Mouse (Mus musculus) lung, postnatal 14 days (tissue): ENCODE measurements around the gene Cemip.
A peak's percentile ranks its signal among the peaks of the same experiment; 100 is the strongest.
"Not testable (repeated sequence)": the region's sequence is repeated elsewhere in the genome, so short reads cannot be mapped to it uniquely, and the experiment has no call there.

Experiments
- DNase-seq: peaks from one replicate; pipeline ENCODE4 v3.0.0; 2021

Cemip gene

DNA sequence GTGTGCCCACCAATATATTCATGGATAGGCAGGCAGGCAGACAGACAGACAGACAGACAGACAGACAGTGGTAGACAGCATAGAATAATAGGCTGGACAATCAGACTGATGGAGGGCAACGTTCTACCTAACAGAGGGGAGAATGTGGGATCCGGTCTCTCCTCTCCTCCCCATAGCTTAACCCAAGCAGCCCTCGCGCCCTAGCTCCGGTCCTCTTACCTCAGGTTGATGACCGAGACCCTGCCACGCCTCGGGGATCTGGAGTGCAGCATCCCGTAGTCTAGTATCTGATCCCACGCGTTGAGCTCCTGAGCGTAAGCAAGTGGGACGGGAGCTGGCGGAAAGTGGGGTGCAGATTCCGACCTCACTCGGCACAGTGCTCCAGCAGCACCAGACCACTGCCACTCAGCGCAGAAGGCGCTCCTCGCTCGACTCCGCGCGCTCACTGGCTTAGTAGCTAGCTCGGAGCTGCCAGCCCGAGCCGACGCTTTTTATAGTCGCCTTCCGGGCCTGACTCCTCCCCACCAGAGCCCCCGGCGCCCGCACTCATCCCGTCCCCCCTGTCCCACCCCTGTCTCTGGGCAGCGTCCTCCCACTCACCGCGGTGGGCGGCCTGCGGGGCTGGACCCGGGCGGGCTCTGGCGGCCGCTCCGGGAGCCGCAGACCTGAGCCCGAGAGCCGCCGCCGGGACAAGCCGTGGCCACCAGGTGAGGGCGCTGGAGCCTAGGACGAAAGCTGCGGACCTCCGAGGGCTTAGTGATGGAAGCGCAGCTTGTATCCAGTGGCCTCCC, at the start of gene Cemip:
TSS of gene Cemip (minus strand) at position 464 of the 791 bp plus-strand sequence.
- peak; percentile 89 for DNase-seq

DNA sequence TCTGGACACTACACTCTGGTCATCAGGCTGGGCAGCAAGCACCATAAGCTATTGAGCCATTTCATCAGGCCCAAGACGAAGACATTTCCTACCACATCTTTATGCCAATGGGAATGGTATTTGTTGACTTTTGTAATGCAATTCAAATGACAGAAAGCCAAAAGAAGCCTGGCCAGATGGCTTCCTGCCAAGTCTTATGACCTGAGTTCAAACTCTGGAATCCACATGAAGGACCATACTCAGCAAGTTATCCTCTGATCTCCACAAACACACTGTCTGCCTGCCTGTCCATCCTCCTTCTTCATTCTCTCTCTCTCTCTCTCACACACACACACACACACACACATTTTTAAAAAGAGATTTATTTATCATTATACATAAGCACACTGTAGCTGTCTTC, 46.4 kb upstream of the Cemip start:
- peak; percentile 79 for DNase-seq

DNA sequence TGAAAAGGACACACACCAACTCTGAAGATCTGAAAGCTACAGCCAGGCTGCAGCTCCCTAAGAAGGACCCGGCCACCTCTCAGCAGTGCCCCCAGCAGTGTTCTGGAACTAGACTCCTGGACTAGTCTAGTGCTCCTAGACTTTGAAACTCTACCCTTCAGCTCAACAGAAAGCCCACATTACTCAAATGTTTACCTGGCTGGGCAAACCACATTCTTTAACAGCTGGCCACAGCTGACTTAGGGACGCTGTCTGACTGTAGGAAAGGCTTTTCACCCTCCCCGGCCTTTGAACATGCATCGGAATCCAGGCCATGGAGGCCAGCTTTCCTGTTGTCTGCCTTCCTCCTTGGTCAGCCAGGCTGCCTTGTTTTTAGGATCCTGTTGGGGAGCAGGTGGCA, 45.4 kb upstream of the Cemip start:
- no peak for DNase-seq

DNA sequence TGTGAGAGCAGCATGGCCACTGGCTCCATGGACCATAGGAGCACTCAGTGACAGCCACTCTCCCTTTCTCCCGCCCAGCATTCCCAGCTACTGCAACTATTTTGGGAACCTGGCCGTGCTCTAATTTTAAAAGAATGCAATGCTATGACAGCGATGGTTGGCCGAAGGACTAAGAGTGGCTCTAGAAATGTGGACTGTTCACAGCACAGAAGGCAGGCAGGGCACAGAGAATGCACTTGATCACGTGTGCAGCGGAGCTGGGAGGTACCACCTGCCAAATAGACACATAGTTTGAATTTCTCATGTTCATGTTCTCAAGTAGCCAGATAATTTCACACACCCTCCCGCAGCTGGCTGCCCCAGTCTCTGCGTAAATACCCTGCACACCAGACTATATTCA, 42.4 kb upstream of the Cemip start:
- DNase-seq = peak; percentile 60

DNA sequence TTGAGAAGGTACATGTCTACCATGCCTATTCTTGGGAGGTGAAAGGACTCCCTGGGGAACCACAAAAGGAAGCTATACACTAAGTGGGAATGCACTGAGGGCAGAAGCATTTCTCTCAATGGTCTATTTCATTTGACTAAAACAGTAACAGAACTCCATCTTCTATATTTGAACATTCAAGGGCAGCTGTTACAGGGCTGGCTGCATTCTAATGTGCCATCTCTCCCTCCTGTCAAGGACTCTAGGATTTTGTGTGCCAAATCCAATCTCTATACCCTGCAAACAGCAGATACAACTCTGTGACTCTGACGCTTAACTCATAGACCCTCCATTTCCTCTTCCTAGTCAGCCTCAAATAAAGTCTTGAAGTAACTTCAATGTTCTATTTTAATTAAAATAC, 39.4 kb upstream of the Cemip start:
- no peak for DNase-seq

DNA sequence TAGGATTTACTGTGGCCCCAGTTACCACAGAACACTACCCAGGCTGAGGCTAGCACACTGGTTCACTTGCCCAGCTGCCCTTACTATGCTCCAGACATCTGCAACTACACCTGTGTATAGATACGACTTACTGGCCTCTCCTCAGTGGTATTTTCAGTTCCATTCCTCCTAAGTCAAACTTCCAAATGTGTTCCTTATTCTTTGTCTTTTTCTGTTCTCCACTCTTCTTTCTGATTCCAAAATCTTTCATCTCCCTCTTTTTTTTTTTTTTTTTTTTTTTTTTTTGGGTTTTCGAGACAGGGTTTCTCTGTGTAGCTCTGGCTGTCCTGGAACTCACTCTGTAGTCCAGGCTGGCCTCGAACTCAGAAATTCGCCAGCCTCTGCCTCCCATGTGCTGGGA, 37.3 kb upstream of the Cemip start:
- not testable (repeated sequence) for DNase-seq

DNA sequence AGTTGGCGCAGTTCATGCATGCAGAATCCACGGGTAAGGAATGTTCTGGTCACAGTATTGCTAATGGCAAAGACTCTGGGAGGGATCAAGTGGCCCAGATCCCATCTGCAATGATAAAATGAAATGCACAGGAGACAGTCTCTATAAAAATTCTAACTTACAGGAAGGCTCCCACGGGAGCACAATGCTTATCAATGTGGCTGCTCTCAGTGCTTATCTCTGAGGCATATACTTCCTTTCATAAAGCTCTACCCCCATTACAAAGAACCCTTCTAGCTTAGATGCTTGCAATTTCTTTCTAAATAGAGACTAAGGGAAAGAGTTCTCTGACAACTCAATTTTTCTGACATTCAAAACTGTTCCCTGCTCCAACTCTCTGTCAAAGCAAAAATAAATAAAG, 35.5 kb upstream of the Cemip start:
- no peak for DNase-seq

DNA sequence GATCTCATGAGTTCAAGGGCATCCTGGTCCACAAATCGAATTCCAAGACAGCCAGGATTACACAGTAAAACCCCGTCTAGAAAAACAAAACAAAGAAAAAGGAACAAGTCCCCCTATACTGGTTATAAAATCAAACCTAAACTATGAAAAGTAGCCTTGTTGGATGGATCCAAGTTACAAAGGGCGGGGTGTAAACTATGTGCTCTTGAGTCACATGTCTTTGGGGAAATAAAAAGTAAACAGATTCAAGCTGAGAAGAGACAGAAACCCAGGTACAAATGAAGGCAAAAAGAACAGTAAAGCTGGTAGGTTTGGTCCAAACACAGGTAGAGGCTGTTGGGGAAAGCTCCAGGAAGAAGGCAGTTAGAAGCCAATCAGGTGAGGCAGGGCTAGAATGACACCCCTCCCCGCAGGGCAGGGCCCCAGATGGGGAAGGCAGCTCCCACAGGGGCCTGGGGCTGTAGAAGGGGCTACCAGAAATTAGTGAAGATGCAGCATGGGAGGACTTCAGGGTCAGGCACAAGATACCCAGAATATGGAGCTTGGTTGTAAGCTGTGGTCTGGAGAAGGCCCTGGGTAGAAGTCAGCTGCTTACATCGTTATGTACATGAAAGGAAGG, 33.9 kb upstream of the Cemip start:
- no peak for DNase-seq

DNA sequence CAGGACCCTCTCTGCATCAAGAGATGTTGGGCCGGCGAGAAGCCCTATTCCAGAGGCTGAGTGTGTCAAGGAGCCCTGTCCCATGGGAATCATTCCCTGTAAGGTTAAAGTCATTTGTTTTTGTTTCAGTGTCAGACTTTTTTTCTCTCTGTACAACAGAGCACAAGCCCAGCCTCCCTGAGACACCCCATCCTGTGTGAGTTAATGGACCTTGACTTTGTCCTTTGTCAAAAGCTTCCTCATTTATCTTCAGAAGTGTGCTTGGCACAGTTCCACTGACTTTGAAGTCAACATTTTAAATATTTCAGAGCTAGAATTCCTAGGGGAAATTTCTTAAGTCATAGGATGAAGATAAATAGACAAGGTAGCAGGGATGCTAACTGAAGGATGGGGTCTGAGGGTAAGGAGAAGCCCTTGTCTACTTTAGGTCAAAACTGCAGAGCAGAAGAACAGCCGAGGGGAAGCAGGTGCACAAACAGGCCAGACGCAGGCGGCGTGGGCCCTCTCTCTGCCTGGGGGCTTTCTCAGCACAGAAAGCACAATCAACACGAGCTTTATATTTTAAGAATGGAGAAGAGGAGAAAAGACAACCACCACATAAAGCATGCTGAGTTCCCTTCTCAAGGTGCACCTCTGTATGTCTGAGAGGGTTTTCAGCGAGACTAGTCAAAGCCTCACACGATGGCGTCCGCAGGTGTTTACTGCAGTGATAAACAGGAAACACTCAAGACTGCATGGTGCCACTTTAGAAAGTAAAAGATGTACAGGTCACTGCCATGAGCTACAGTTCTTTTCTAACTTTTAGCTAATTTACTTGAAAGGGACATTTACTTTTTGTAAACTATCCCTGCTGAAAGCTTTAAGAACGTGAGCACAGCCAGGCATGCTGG, 33.2 kb upstream of the Cemip start:
- DNase-seq = no peak

DNA sequence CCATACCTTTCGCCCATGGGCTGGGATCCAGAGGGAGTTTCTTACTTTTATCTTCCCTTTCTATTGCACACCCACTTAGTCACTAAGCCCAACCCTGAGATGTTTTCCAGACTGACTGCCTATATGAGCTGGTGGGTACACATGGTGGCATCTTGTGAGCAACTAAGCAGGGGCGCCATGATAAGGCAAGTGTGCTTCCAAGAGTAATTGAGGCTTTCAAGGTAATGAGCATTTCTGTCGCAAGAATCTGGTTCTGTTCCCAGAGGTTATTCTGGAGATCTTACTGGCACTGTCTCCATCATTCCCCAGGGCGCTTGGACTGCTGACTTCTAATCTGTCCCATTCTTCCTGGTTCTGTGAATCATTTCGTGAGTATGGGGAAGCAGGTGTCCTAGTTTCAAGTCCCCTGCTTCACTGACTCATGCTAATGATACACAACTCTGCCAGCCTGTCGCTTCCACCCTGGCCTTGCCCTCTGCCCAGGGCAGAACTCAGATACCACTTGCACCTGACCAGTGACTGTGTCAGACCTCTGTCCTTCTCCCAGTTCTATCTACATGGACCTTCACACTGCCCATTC, 31.3 kb upstream of the Cemip start:
- no peak for DNase-seq

DNA sequence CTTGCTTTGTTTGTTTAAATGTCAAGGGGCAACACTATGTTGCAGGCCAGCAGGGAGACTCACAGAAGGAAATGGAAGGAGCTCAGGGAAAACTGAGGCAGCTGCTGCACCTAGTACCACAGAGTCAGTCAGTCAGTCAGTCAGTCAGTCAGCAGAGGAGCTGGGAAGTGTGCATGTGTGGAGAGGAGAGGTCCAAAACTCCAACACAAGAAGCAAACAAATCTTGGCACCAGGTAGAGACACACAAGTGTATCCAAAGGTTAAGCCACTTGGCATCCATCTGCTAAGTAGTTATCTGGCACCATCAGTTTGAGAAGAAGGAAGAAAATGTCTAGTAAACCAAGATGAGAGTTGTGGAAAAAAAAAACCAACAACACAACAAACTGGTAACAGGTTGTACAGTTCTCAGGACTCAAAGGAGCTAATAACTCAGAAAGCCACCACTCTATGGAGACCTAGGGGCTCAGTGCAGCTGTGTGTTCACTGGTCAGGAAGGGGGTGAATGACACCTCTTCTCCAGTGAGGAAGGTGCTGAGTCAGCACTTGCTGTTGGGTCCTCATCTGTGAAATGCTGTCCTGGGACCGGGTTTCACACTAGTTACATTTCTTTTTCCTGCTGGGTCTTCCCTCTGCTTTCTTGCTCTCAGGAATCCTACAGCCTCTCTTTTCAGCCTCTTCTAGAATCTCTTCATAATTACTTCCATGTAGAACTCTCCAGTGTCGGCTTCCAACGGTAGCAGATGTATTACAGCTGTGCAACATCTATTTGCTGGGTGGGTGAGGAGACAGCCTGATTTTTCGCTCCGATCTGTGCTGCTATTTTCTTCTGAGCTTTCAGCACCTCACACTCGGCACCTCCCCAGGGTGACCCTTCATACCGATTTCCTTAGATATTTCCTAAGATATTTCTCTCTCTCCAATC, 30.6 kb upstream of the Cemip start:
- no peak for DNase-seq

DNA sequence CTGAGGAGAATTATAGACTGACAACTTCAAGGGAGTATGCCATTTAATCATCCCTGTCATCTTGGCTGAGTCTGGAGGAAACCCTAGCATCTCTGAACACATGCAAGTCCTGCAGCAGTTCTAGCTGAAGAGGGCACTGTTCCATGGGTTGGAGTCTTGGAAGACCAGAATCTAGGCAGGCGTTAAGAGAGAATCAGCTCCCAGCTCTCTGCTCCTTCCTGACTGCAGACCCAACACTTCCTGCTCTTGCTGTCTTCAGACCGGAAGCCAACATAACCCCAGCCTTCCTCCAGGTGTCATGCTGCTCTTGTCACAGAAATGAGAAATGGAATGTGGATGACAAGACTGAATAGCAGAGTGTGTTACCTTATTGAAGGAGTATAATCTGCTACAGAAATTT, 29.1 kb upstream of the Cemip start:
- no peak for DNase-seq

DNA sequence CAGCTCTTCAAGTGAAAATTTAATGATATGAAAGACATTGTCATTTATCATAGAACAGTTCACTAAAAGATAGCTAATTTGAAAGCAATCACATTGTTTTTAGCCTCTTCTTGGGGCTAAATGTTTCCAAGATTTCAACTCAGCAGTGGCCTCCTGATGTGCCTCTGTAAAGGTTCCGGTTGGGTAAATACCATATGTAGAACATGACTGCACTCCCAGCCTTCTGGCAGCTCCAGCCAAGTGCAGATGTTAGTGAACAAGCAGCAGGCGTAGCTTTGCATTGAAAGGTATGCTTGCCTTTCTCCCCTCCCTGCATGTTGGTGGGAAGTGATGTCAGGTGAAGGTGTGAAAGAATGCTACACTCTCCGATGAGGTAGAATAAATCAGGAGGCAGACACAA, 28.5 kb upstream of the Cemip start:
- no peak for DNase-seq

DNA sequence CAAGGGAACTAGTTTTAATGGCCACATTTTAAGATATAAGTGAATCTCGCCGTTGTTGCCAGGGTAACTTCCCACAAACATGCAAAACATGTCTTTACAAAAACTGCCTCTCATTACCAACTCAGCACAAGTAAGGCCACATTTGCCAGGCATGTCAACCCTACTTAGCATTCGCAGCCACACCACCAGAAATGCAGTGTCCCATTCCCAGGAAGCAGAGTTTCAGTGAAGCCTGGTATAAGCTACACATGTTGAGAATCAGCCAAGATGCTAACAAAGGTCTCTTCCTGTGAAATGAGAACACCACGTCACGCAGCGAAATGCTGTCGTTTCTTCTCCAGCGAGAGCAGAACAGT, 26.7 kb upstream of the Cemip start:
- DNase-seq = no peak

DNA sequence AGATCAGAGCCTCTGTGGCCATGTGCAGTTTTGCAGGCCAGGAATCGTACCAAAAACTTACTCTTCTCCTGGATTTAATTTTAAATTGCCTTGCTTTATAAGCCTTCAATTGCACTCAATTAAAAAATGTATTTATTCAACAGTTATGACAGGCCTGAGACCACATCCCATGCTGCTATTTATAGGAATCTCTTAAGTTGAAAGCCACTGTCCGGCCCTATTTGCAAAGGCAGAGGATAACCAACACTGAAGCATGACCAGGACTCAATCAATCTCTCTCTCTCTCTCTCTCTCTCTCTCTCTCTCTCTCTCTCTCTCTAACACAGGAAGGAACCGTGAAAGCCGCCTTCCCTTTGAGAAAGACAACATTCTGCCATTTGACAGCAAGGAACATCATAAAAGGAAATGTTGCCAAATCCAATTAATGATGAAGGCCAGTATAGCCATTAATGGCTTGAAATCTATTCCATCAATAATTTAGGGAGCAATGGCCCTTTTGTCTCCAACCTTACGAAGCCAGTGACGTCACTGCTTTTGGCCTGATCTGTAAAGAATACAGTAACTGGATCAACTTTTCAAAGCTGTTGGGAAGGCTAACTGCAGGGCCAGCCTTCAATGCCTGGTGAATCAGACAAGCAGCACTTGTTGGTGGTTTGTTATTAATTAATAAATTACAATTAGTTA, 26.2 kb upstream of the Cemip start:
- DNase-seq = no peak

DNA sequence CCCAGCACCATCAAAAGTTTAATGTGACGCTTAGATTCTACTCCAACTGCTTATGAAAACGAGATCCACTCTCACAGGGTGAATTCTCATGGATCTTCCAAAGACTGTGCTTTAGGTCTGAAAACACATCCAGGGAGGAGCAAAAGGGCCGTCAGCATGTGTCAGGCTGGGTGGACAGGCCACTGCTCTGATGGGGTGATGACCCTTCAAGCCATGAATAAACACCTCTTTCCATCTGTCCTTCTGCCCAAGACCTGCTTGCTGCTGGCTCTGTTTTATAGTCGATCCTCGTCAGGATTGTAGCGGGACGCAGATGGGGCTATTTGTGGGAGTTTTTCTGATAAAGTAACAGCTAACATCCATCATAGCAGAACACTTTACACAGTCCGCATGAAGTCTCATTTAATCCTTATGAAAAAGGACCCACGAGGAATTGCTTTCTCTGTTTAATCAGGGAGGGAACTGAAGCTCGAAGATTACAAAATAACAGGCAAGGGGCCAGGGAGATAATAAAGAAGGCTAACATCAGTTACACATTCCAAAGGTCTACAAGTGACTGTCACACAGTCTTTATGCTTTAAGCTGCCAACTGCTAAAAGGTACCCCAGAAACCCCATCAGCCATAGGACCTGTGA, 25.5 kb upstream of the Cemip start:
- no peak for DNase-seq

DNA sequence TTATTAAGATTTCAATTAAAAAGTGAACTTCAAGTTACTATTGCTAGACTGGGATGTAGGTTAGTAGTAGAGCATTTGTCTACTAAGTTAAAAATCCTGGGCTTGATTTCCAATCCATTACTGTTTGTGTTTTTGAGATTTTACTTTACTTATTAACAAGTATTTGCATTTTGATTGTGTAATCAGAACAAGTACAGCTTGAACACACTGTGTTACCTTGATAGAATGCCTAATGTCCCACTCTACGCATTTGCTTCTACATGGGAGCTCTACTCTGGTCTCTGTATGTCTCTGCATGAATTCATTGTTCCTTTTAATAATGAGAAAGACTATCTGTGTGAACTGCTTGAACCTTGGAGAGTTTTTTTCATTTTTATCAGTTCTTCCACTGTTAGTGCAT, 20.6 kb upstream of the Cemip start:
- DNase-seq = no peak

DNA sequence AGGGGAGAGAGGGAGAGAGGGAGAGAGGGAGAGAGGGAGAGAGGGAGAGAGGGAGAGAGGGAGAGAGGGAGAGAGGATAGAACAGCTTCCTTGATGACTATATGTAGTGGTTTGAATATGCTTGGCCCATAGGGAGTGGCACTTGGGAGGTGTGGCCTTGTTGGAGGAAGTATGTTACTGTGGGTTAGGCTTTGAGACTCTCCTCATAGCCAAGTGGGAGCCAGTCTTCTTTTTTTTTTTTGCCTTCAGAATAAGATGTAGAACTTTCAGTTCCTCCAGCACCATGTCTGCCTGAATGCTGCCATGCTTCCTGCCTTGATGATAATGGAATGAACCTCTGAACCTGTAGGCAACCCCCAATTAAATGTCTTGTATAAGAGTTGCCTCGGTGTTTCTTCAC, 16.3 kb upstream of the Cemip start:
- DNase-seq = no peak

DNA sequence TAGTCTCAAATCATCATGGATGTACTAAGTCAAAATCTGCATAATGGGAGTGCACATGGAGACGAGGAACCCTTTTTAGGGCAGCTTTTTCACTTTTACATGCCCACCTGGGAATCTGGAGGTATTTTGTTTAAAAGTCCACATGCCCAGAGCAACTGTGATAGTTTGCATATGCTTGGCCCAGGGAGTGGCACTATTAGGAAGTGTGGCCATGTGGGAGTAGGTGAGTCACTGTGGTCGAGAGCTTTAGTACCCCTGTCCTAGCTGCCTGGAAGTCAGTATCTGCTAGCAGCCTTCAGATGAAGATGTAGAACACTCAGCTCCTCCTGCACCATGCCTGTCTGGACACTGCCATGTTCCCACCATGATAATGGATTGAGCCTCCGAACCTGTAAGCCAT, 14.4 kb upstream of the Cemip start:
- DNase-seq = no peak

DNA sequence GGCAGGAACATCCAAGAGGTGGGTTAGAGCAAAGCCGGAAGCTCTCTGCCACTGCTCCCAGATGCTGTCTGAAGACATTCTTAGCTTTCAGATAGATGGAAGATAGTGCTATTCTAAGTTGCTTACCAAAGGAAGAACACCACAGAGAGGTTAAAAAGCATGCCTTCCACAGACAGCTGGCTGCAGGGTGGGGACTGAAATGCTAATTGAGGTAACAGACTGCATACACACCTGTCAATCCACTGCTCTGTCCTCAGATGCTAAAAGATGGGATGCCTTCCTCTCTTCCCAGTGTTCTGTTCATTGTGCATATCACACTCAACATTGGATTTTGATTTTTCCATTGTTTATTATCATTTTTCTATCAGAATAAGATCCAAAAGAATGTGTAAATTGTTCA, 11.8 kb upstream of the Cemip start:
- DNase-seq = no peak

DNA sequence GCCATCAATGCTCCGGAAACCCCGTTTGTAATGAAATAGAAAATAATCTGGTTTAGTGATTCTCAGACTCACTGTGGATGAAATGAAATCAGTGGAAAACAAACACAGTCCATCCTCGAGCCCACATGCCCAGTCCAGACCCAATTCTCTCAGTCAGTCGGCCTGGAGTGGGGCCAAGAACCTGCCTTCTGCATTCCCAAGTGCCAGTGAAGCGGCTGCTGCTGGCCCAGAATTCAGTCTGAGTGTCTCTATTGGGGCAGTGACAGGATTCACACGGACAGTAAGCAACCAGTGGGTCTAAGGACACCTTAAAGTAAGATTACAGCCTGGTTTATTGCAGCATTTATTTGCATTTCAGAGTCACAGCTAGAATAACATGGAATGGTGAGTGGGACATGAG, 10.2 kb upstream of the Cemip start:
- peak; percentile 60 for DNase-seq
